Mouse (Mus musculus) cerebellum, adult 11 months (tissue): ENCODE measurements around the gene Auh.

Source experiments
- DNase-seq: peaks from one replicate; pipeline ENCODE4 v3.0.0; 2022

The Auh gene

DNA sequence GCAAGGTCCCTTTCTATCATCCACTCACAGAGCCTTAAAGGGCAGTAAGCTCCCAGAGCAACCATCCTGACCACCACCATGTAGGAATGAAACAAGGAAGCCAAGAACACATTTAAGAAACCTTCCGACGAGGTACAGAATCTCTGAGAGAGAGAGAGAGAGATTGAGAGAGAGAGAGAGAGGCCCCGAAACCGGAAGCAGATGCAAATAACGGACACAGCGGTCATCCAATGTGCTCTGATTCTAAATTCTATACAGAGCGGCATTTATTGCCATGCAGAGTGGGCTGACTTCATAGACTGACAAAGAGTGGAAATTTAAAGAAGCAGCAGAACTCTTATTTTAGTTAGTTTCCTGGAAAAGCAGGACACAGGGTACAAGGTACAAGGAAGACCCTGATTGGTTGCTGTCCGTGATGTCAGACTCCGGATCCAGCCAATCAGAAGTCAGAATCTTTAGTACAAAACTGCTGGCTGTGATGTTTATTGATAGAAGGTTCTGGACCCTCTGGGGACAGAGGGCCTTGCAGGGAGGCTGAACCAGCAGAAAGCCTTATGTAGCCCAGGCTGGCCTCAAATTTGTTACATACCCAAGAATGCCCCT, 137.1 kb downstream of the Auh start:
- no peak for DNase-seq

DNA sequence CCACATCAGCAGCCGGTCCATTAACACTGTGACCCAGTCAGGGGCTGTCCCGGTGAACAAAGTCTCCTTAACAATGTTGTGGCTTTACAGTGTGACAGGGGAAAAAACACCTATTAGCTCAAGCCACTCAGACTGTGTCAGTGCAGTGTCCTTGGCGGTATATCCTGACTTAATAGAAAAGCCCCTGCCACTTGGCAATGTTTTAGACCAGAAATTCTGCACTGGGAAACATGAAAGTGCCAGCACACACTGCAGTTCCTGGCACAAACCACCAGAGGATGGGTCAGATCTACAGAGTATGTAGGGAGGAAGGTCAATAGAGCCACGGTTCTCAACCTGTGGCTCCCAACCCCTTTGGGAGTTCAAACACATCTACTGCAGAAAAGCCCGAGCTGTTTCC, 138.6 kb downstream of the Auh start:
- no peak for DNase-seq
